Mouse (Mus musculus): Measurements from ENCODE around the gene Muc3a. TPM values are rescaled to one million over a fixed set of nuclear protein-coding genes. Genes with fewer than 3 reads are reported as not detected.

Muc3a gene
- polyA plus RNA-seq, 1 experiment from 2014 or later, result not detected

DNA sequence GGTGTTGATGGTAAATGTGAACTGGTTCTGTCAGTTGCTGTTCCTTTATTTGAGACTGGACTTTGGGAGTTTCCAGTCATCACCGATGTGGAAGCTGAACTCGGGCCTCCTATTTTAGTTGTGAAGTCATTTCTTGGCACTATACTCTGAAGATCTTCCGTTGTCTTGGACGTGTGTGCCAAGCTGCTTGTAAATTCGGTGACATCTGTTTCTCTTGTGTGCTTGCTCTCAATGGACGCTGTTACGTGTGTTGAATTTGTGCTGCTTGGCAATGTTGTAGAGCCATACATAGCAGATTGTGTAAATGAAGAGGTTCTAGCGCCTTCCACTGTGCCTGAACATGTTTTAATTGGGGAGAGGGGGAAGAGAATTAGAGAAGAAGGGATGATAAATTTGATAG is 26.8 kb downstream of the Muc3a start:
- Histone ChIP-seq H3K9me3 (ENCODE audit: control insufficient read depth, low read length) (no peaks in the 10 kb centered on the region), H3K27me3 (ENCODE audit: control insufficient read depth, insufficient read depth, low read length) (peaks cover 10% of the 10 kb centered on the region; the same call in 1 of the 2 replicates), H3K36me3 (ENCODE audit: control insufficient read depth, insufficient read depth, low read length) (no peaks in the 10 kb centered on the region), H3K4me3 (ENCODE audit: control insufficient read depth in 1 of 2, insufficient read depth in 1 of 2, low read depth in 1 of 2, low read length in 2 of 2) (no peak overlapping the region), H3K4me2 (ENCODE audit: low read length) (no peak overlapping the region), H3K9ac (ENCODE audit: low read length) (no peak overlapping the region), H3K27ac (replicated peaks in 1 of 2; ENCODE audit: control insufficient read depth in 1 of 2, insufficient read depth in 1 of 2, low read depth in 2 of 2, low read length in 2 of 2) (no peak overlapping the region), H3K4me1 (ENCODE audit: control insufficient read depth in 2 of 2, insufficient read depth in 2 of 2, low read length in 2 of 2) (no peaks in the 10 kb centered on the region)
- no peak for ATAC-seq (ENCODE audit: insufficient number of reproducible peaks, insufficient read depth, low FRiP score, low read depth)
- 82% methylated on average over 8 of the region's 8 CpGs for WGBS

DNA sequence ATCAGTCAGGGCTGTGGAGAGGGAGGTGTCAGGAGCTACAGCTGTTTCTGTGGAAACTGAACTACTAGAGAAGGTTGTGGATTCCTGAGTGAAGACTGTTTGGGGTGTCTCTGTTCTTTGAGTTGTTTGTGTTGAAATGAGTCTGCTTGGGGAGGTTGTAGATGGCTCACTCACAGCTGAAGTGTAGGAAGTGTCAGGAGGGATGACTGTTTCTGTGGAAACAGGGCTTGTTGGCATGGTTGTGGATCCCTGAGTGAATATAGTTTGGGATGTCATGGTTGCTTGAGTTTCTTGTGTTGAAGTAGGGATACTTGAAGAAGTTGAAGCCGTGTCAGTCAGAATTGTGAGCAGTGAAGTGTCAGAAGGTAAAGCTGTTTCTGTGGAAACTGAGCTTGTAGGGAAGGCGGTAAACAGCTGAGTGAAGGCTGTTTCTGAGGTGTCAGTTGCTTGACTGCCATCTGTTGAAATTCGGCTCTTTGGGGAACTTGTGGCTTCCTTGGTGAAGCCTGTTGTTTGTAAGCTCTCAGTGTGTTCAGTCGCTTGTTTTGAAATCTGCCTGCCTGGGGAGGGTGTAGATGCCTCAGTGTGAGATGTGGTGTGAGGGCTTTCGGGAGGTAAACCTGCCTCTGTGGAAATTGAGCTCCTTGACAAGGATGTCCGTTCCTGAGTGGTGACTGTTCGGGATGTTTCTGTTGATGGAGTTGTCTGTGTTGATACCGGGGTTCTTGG is 32.4 kb downstream of the Muc3a start:
- H3K4me2 ChIP-seq (ENCODE audit: low read length), result no peak overlapping the region
- WGBS, result 64% methylated on average over 8 of the region's 8 CpGs
- H3K27ac ChIP-seq (replicated peaks in 1 of 2; ENCODE audit: control insufficient read depth in 1 of 2, insufficient read depth in 1 of 2, low read depth in 2 of 2, low read length in 2 of 2), result no peak overlapping the region
- no peaks in the 10 kb centered on the region for H3K36me3 ChIP-seq (ENCODE audit: control insufficient read depth, insufficient read depth, low read length)
- H3K4me3 ChIP-seq (ENCODE audit: control insufficient read depth in 1 of 2, insufficient read depth in 1 of 2, low read depth in 1 of 2, low read length in 2 of 2), result no peak overlapping the region
- no peaks in the 10 kb centered on the region for H3K4me1 ChIP-seq (ENCODE audit: control insufficient read depth in 2 of 2, insufficient read depth in 2 of 2, low read length in 2 of 2)
- ATAC-seq (ENCODE audit: insufficient number of reproducible peaks, insufficient read depth, low FRiP score, low read depth), result no peak
- H3K27me3 ChIP-seq (ENCODE audit: control insufficient read depth, insufficient read depth, low read length), result peaks cover 13% of the 10 kb centered on the region; the same call in 1 of the 2 replicates
- no peaks in the 10 kb centered on the region for H3K9me3 ChIP-seq (ENCODE audit: control insufficient read depth, low read length)
- no peak overlapping the region for H3K9ac ChIP-seq (ENCODE audit: low read length)

DNA sequence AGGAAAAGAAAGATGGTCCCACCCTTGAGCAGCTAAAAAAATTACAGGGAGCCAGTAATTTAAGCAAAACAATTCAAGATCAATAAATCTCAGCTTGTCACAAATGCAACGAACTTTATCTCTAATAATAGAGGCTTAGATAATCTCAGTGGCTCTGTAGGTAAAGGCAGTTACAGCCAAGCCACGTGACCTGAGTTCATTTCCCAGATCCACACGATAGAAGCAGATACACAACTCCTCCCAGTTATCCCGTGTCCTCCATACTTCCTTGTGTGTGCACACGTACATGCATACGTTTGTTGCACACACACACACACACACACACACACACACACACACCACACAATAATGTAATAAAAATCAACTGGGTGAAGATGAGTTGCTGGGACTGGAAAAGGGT is 38.2 kb downstream of the Muc3a start:
- ATAC-seq (ENCODE audit: insufficient number of reproducible peaks, insufficient read depth, low FRiP score, low read depth), result no peak
- no peaks in the 10 kb centered on the region for H3K4me1 ChIP-seq (ENCODE audit: control insufficient read depth in 2 of 2, insufficient read depth in 2 of 2, low read length in 2 of 2)

GRCm38 (mm10) chr5:137172591-137172990 is 39.6 kb downstream of the Muc3a start:
- ATAC-seq (ENCODE audit: insufficient number of reproducible peaks, insufficient read depth, low FRiP score, low read depth), result no peak

More for the DNA sequence above, 38.2 kb downstream of the Muc3a start:
- peaks cover 4% of the 10 kb centered on the region; the same call in 1 of the 2 replicates for H3K27me3 ChIP-seq (ENCODE audit: control insufficient read depth, insufficient read depth, low read length)
- no peak overlapping the region for H3K27ac ChIP-seq (replicated peaks in 1 of 2; ENCODE audit: control insufficient read depth in 1 of 2, insufficient read depth in 1 of 2, low read depth in 2 of 2, low read length in 2 of 2)
- WGBS, result 67% methylated on average over 6 of the region's 6 CpGs
- H3K4me2 ChIP-seq (ENCODE audit: low read length), result no peak overlapping the region
- H3K9ac ChIP-seq (ENCODE audit: low read length), result no peak overlapping the region
- no peaks in the 10 kb centered on the region for H3K9me3 ChIP-seq (ENCODE audit: control insufficient read depth, low read length)
- H3K36me3 ChIP-seq (ENCODE audit: control insufficient read depth, insufficient read depth, low read length), result no peaks in the 10 kb centered on the region
- H3K4me3 ChIP-seq (ENCODE audit: control insufficient read depth in 1 of 2, insufficient read depth in 1 of 2, low read depth in 1 of 2, low read length in 2 of 2), result no peak overlapping the region

GRCm38 (mm10) chr5:137171478-137171877 is 40.7 kb downstream of the Muc3a start:
- Histone ChIP-seq H3K4me2 (ENCODE audit: low read length) (no peak overlapping the region), H3K9ac (ENCODE audit: low read length) (no peak overlapping the region), H3K27me3 (ENCODE audit: control insufficient read depth, insufficient read depth, low read length) (0 out of 2 replicates have a peak, but pooled peaks cover 2% of the 10 kb centered on the region), H3K4me3 (ENCODE audit: control insufficient read depth in 1 of 2, insufficient read depth in 1 of 2, low read depth in 1 of 2, low read length in 2 of 2) (no peak overlapping the region), H3K36me3 (ENCODE audit: control insufficient read depth, insufficient read depth, low read length) (no peaks in the 10 kb centered on the region), H3K9me3 (ENCODE audit: control insufficient read depth, low read length) (no peaks in the 10 kb centered on the region), H3K27ac (replicated peaks in 1 of 2; ENCODE audit: control insufficient read depth in 1 of 2, insufficient read depth in 1 of 2, low read depth in 2 of 2, low read length in 2 of 2) (no peak overlapping the region), H3K4me1 (ENCODE audit: control insufficient read depth in 2 of 2, insufficient read depth in 2 of 2, low read length in 2 of 2) (no peaks in the 10 kb centered on the region)
- ATAC-seq (ENCODE audit: insufficient number of reproducible peaks, insufficient read depth, low FRiP score, low read depth), result no peak
- 74% methylated on average over 7 of the region's 7 CpGs for WGBS

More at GRCm38 (mm10) chr5:137172591-137172990, 39.6 kb downstream of the Muc3a start:
- 0 out of 2 replicates have a peak, but pooled peaks cover 2% of the 10 kb centered on the region for H3K27me3 ChIP-seq (ENCODE audit: control insufficient read depth, insufficient read depth, low read length)
- H3K4me1 ChIP-seq (ENCODE audit: control insufficient read depth in 2 of 2, insufficient read depth in 2 of 2, low read length in 2 of 2), result no peaks in the 10 kb centered on the region
- no peak overlapping the region for H3K4me3 ChIP-seq (ENCODE audit: control insufficient read depth in 1 of 2, insufficient read depth in 1 of 2, low read depth in 1 of 2, low read length in 2 of 2)
- no peak overlapping the region for H3K9ac ChIP-seq (ENCODE audit: low read length)
- no peaks in the 10 kb centered on the region for H3K9me3 ChIP-seq (ENCODE audit: control insufficient read depth, low read length)
- no peak overlapping the region for H3K27ac ChIP-seq (replicated peaks in 1 of 2; ENCODE audit: control insufficient read depth in 1 of 2, insufficient read depth in 1 of 2, low read depth in 2 of 2, low read length in 2 of 2)
- 7% methylated on average over 1 of the region's 1 CpGs for WGBS
- H3K4me2 ChIP-seq (ENCODE audit: low read length), result no peak overlapping the region
- no peaks in the 10 kb centered on the region for H3K36me3 ChIP-seq (ENCODE audit: control insufficient read depth, insufficient read depth, low read length)

DNA sequence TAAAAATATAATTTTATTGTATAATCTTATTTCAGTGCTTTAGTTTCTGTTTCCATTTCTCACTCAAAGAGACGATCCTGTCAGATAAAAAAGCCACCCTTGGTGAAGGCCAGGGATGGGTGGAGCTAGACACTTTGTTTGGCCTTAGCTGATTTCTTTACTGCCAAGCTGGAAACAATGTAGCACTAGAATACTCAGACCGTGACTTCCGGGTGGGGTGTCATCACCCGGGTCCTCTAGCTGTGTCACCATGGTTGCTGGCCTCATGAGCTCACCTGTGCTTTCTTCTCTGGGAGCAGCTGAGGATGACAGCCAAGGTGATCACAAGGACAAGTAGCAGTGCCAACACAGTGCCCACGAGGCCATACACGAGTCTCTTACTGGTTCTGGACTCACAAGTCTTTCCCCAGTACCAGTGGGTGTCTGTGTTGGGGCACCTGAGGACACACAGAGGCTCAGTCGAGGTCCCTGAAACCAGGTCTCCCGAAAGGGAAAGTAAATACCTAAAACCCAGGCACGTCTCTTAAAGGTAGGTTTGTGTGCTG is 41.3 kb downstream of the Muc3a start:
- no peaks in the 10 kb centered on the region for H3K4me1 ChIP-seq (ENCODE audit: control insufficient read depth in 2 of 2, insufficient read depth in 2 of 2, low read length in 2 of 2)
- WGBS, result 61% methylated on average over 9 of the region's 9 CpGs
- no peak overlapping the region for H3K4me3 ChIP-seq (ENCODE audit: control insufficient read depth in 1 of 2, insufficient read depth in 1 of 2, low read depth in 1 of 2, low read length in 2 of 2)
- no peak overlapping the region for H3K9ac ChIP-seq (ENCODE audit: low read length)
- no peak for ATAC-seq (ENCODE audit: insufficient number of reproducible peaks, insufficient read depth, low FRiP score, low read depth)
- H3K4me2 ChIP-seq (ENCODE audit: low read length), result no peak overlapping the region
- H3K9me3 ChIP-seq (ENCODE audit: control insufficient read depth, low read length), result no peaks in the 10 kb centered on the region
- no peaks in the 10 kb centered on the region for H3K36me3 ChIP-seq (ENCODE audit: control insufficient read depth, insufficient read depth, low read length)
- 0 out of 2 replicates have a peak, but pooled peaks cover 2% of the 10 kb centered on the region for H3K27me3 ChIP-seq (ENCODE audit: control insufficient read depth, insufficient read depth, low read length)
- no peak overlapping the region for H3K27ac ChIP-seq (replicated peaks in 1 of 2; ENCODE audit: control insufficient read depth in 1 of 2, insufficient read depth in 1 of 2, low read depth in 2 of 2, low read length in 2 of 2)

GRCm38 (mm10) chr5:137167539-137167938 is 44.6 kb downstream of the Muc3a start:
- 67% methylated on average over 6 of the region's 6 CpGs for WGBS
- no peak for ATAC-seq (ENCODE audit: insufficient number of reproducible peaks, insufficient read depth, low FRiP score, low read depth)
- H3K4me2 ChIP-seq (ENCODE audit: low read length), result no peak overlapping the region
- no peak overlapping the region for H3K9ac ChIP-seq (ENCODE audit: low read length)
- H3K4me1 ChIP-seq (ENCODE audit: control insufficient read depth in 2 of 2, insufficient read depth in 2 of 2, low read length in 2 of 2), result no peaks in the 10 kb centered on the region
- H3K4me3 ChIP-seq (ENCODE audit: control insufficient read depth in 1 of 2, insufficient read depth in 1 of 2, low read depth in 1 of 2, low read length in 2 of 2), result no peak overlapping the region
- H3K27ac ChIP-seq (replicated peaks in 1 of 2; ENCODE audit: control insufficient read depth in 1 of 2, insufficient read depth in 1 of 2, low read depth in 2 of 2, low read length in 2 of 2), result no peak overlapping the region
- H3K27me3 ChIP-seq (ENCODE audit: control insufficient read depth, insufficient read depth, low read length), result no peaks in the 10 kb centered on the region
- no peaks in the 10 kb centered on the region for H3K9me3 ChIP-seq (ENCODE audit: control insufficient read depth, low read length)
- H3K36me3 ChIP-seq (ENCODE audit: control insufficient read depth, insufficient read depth, low read length), result no peaks in the 10 kb centered on the region
